Mouse (Mus musculus): ENCODE measurements at regions not wholly inside any gene's neighbourhood (a gene's known extent, or its start where the extent isn't known, plus 50 kb on each side); places are given as distances from the start of the nearest gene placed in this dataset.

GRCm38 (mm10) chr2:117929586-117929985 lies 182.1 kb upstream of the Thbs1 start:
- no peak for DNase-seq

- DNase-seq, result no peak
These were observed 180.7 kb upstream of the Thbs1 start for GRCm38 (mm10) chr2:117930895-117931537.

GRCm38 (mm10) chr2:117936590-117936989 lies 175.1 kb upstream of the Thbs1 start:
- DNase-seq, result no peak

GRCm38 (mm10) chr2:117938283-117939049 lies 173.2 kb upstream of the Thbs1 start:
- DNase-seq, result no peak

GRCm38 (mm10) chr2:117941517-117942096 lies 170.1 kb upstream of the Thbs1 start:
- DNase-seq, result no peak

- DNase-seq, result no peak
These were observed 168.0 kb upstream of the Thbs1 start for GRCm38 (mm10) chr2:117943666-117944065.

- no peak for DNase-seq
These were observed 167.4 kb upstream of the Thbs1 start for GRCm38 (mm10) chr2:117944325-117944724.

- no peak for DNase-seq
These were observed 166.7 kb upstream of the Thbs1 start for GRCm38 (mm10) chr2:117944942-117945341.

GRCm38 (mm10) chr2:117950431-117951336 lies 161.0 kb upstream of the Thbs1 start:
- DNase-seq, result no peak

- no peak for DNase-seq
These were observed 160.3 kb upstream of the Thbs1 start for GRCm38 (mm10) chr2:117951337-117951718.

- no peak for DNase-seq
These were observed 152.9 kb upstream of the Thbs1 start for GRCm38 (mm10) chr2:117958737-117959136.

- no peak for DNase-seq
These were observed 152.2 kb upstream of the Thbs1 start for GRCm38 (mm10) chr2:117959440-117959839.

GRCm38 (mm10) chr2:117962531-117962930 lies 149.1 kb upstream of the Thbs1 start:
- no peak for DNase-seq

- DNase-seq, result no peak
These were observed 148.2 kb upstream of the Thbs1 start for GRCm38 (mm10) chr2:117963526-117963925.

- DNase-seq, result no peak
These were observed 145.9 kb upstream of the Thbs1 start for GRCm38 (mm10) chr2:117965758-117966157.

GRCm38 (mm10) chr2:117968731-117969130 lies 142.9 kb upstream of the Thbs1 start:
- DNase-seq, result no peak

GRCm38 (mm10) chr2:117970631-117971030 lies 141.0 kb upstream of the Thbs1 start:
- DNase-seq, result no peak

- DNase-seq, result no peak
These were observed 134.6 kb upstream of the Thbs1 start for GRCm38 (mm10) chr2:117977033-117977432.

- no peak for DNase-seq
These were observed 130.8 kb upstream of the Thbs1 start for GRCm38 (mm10) chr2:117980856-117981255.

- no peak for DNase-seq
These were observed 127.1 kb upstream of the Thbs1 start for GRCm38 (mm10) chr2:117984569-117984968.

GRCm38 (mm10) chr2:117987426-117988215 lies 124.1 kb upstream of the Thbs1 start:
- no peak for DNase-seq

Data from cerebellum, adult 11 months (tissue).